Mouse (Mus musculus): ENCODE results near the gene Slc9a1. TPM values are rescaled to one million over a fixed set of nuclear protein-coding genes. Genes with fewer than 3 reads are reported as not detected.

Gene Slc9a1
- polyA plus RNA-seq, 1 experiment: not detected

DNA sequence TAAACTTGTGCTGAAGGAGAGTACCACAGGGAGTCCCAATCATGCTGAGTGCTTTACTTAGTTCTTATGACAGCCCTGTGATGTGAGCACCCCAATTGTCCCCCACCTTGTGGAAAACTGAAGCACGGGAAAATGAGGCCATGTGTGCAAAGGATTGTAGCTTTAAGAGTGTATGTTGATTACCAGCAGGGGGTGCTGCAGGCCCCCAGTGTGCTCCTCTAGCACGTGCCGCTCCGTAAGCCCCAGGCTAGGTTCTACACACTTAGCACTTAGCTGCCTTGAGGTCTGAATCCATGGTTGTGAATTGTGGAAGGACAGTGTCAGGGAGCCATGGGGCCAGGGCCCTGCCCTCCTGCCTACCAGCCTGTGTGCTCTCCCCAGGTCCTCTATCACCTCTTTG is 45.4 kb downstream of the Slc9a1 start:
- Histone ChIP-seq H3K4me1 (ENCODE audit: control insufficient read depth, insufficient read depth, low read length) (peaks cover 7% of the 10 kb centered on the region; the same call in 1 of the 2 replicates), H3K4me3 (ENCODE audit: insufficient read depth, low read depth, low read length) (no peak overlapping the region), H3K27ac (ENCODE audit: insufficient read depth, low read depth, low read length) (no peak overlapping the region)
- TF ChIP-seq CTCF (IDR thresholded peaks at IDR 0.05; ENCODE audit: insufficient read depth, low read depth, low read length) (no peak), POLR2A (IDR thresholded peaks at IDR 0.05; ENCODE audit: insufficient read depth, low read depth, low read length) (no peak)
- WGBS: 49% methylated on average over 4 of the region's 4 CpGs

DNA sequence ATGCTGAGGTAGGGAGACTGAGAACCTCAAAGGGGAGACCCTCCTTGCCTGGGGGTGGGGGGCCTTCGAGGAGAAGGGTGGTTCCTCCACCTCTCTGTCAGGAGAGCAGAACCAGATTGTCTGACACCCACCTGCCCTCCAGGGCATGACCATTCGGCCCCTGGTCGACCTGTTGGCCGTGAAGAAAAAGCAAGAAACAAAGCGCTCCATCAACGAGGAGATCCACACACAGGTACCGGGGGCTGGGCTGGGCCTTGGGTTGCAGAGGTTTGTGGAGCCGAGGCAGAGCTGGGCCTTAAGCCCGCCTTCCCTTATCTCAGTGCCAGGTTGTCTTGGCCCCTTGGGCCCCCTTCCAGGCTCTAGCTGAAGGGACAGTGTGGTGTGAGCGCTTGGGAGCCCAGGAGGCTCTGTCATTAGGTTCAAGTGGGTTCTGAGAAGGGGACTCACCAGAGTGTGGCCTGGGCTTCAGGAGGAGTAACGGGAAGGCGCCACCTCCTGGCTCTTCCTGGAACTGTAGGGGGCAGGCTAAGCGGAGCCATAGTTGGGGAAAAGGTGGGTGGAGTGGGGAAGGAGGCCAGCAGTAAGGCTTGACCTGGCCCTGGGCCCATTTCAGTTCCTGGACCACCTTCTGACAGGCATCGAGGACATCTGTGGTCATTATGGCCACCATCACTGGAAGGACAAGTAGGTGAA is 50.0 kb downstream of the Slc9a1 start:
- H3K27ac ChIP-seq (ENCODE audit: insufficient read depth, low read depth, low read length): no peak overlapping the region
- no peak overlapping the region for H3K4me3 ChIP-seq (ENCODE audit: insufficient read depth, low read depth, low read length)
- WGBS: 72% methylated on average over 14 of the region's 14 CpGs
- peaks cover under 1% of the 10 kb centered on the region; the same call in 1 of the 2 replicates for H3K4me1 ChIP-seq (ENCODE audit: control insufficient read depth, insufficient read depth, low read length)
- no peak for TF ChIP-seq POLR2A (IDR thresholded peaks at IDR 0.05; ENCODE audit: insufficient read depth, low read depth, low read length)
- TF ChIP-seq CTCF (IDR thresholded peaks at IDR 0.05; ENCODE audit: insufficient read depth, low read depth, low read length): peak; percentile 66; the same call in 1 of the 2 replicates

DNA sequence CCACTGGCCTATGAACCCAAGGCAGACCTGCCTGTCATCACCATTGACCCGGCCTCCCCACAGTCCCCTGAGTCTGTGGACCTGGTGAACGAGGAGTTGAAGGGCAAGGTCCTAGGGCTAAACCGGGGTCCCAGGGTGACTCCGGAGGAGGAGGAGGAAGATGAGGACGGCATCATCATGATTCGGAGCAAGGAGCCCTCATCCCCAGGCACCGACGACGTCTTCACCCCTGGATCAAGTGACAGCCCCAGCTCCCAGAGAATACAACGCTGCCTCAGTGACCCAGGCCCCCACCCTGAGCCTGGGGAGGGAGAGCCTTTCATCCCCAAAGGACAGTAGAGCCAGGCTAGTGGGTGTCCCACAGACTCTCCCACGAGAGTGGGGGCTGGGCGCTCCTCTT is 52.5 kb downstream of the Slc9a1 start:
- WGBS: 93% methylated on average over 12 of the region's 12 CpGs
- no peak overlapping the region for H3K4me3 ChIP-seq (ENCODE audit: insufficient read depth, low read depth, low read length)
- no peaks in the 10 kb centered on the region for H3K4me1 ChIP-seq (ENCODE audit: control insufficient read depth, insufficient read depth, low read length)
- H3K27ac ChIP-seq (ENCODE audit: insufficient read depth, low read depth, low read length): no peak overlapping the region
- TF ChIP-seq CTCF (IDR thresholded peaks at IDR 0.05; ENCODE audit: insufficient read depth, low read depth, low read length): no peak
- TF ChIP-seq POLR2A (IDR thresholded peaks at IDR 0.05; ENCODE audit: insufficient read depth, low read depth, low read length): no peak

DNA sequence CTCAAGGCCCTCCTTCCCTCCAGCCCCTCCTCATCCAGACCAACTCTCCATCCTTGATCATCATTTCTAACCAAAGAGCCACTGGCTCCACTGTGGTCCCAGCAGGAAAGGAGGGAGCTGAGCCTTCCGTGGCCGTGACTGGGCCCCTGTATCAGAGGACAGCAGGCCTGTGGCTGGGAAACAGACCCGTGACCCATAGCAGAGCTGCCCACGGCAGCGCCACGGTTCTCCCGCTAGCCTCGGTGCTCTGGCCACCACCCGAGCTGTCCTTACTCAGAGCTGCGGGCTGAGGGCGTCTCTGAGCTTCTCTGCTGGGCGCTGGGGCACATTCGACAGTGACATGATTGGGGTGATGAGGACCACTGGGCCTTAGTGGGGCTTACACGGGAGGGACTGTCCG is 53.1 kb downstream of the Slc9a1 start:
- Histone ChIP-seq H3K4me3 (ENCODE audit: insufficient read depth, low read depth, low read length) (no peak overlapping the region), H3K4me1 (ENCODE audit: control insufficient read depth, insufficient read depth, low read length) (no peaks in the 10 kb centered on the region), H3K27ac (ENCODE audit: insufficient read depth, low read depth, low read length) (no peak overlapping the region)
- 86% methylated on average over 15 of the region's 15 CpGs for WGBS
- TF ChIP-seq POLR2A (IDR thresholded peaks at IDR 0.05; ENCODE audit: insufficient read depth, low read depth, low read length): no peak
- TF ChIP-seq CTCF (IDR thresholded peaks at IDR 0.05; ENCODE audit: insufficient read depth, low read depth, low read length): no peak

DNA sequence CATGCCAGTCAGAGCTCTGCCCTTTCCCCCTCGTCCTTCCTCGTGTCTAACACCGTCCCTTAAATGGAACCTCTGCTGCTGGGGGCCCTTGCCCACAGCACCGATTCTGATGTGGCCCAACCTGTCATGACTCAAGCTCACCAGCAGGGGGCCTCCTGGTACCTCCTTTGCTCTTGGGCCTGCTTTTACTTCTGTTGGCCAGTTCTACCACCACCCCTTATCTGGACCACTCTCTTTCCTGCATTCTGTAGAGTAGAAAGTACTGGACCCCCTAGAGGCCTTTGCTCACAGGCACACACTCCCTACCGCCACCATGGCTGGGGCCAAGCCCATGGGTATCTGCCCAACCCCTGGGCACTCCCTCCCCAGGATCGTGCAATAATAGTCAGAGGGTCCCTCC is 53.6 kb downstream of the Slc9a1 start:
- TF ChIP-seq CTCF (IDR thresholded peaks at IDR 0.05; ENCODE audit: insufficient read depth, low read depth, low read length) (0 out of 2 replicates have a peak, but pooled peaks have one; percentile 39), POLR2A (IDR thresholded peaks at IDR 0.05; ENCODE audit: insufficient read depth, low read depth, low read length) (no peak)
- 49% methylated on average over 6 of the region's 6 CpGs for WGBS
- no peak overlapping the region for H3K27ac ChIP-seq (ENCODE audit: insufficient read depth, low read depth, low read length)

DNA sequence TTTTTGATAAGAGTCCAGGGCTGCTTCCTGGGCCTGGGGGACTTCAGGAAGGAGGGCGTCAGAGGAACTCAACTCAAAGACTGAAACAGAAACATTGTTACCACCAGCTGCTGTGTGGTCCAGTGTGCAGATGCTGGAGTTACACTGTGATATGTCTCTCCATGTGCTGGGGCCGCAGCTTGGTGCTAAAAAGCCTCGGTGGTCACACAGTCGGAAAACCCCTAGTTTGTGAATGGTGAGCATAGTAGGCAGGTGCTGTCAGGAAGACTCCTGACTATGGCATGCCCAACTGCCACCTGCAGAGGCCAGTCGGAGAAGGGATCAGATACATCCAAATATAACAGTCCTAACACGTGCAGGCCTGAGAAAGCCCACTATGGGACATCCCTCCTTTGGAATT is 54.2 kb downstream of the Slc9a1 start:
- Histone ChIP-seq H3K4me1 (ENCODE audit: control insufficient read depth, insufficient read depth, low read length) (no peaks in the 10 kb centered on the region), H3K4me3 (ENCODE audit: insufficient read depth, low read depth, low read length) (no peak overlapping the region), H3K27ac (ENCODE audit: insufficient read depth, low read depth, low read length) (no peak overlapping the region)
- TF ChIP-seq CTCF (IDR thresholded peaks at IDR 0.05; ENCODE audit: insufficient read depth, low read depth, low read length): no peak
- no peak for TF ChIP-seq POLR2A (IDR thresholded peaks at IDR 0.05; ENCODE audit: insufficient read depth, low read depth, low read length)
- 64% methylated on average over 6 of the region's 6 CpGs for WGBS

More for the DNA sequence above, 53.6 kb downstream of the Slc9a1 start:
- Histone ChIP-seq H3K4me1 (ENCODE audit: control insufficient read depth, insufficient read depth, low read length) (no peaks in the 10 kb centered on the region), H3K4me3 (ENCODE audit: insufficient read depth, low read depth, low read length) (no peak overlapping the region)

DNA sequence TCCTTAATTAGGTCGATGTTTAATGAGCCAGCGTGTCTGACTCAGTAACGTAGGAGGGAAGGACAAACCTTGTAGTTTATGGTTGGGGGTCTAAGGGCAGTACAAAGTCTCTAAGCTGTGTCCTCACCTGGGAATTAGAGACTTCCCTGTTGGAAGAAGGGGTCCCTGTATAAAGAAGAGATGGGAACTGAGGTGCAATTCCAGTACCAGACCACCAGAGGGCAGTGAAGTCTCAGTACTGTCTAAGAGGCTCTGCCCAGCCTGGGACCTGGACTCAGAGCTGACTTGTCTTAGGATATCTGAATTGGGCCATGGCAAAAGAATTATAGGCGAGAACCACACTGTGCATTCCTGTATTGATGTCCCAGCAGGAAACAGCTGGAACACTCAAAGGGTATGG is 54.6 kb downstream of the Slc9a1 start:
- Histone ChIP-seq H3K4me1 (ENCODE audit: control insufficient read depth, insufficient read depth, low read length) (no peaks in the 10 kb centered on the region), H3K27ac (ENCODE audit: insufficient read depth, low read depth, low read length) (no peak overlapping the region), H3K4me3 (ENCODE audit: insufficient read depth, low read depth, low read length) (no peak overlapping the region)
- WGBS: 22% methylated on average over 4 of the region's 4 CpGs
- no peak for TF ChIP-seq CTCF (IDR thresholded peaks at IDR 0.05; ENCODE audit: insufficient read depth, low read depth, low read length)
- TF ChIP-seq POLR2A (IDR thresholded peaks at IDR 0.05; ENCODE audit: insufficient read depth, low read depth, low read length): no peak

DNA sequence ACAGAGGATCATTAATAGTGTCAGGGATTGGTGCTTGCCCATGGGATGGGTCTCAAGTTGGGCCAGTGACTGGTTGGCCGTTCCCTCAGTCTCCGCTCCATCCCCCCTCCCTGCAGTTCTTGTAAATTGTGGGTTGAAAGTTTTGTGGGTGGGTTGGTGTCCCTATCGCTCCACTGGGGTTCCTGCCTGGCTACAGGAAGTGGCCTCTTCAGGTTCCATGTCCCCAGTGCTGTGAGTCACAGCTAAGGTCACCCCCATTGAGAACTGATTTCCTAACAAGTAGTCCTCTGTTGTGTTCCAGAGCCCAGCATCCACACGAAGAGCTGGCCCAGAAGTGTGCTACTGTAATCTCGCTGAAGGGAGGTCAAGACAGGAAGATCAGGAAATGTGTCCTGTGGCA is 56.6 kb downstream of the Slc9a1 start:
- TF ChIP-seq CTCF (IDR thresholded peaks at IDR 0.05; ENCODE audit: insufficient read depth, low read depth, low read length): no peak
- TF ChIP-seq POLR2A (IDR thresholded peaks at IDR 0.05; ENCODE audit: insufficient read depth, low read depth, low read length): no peak
- no peaks in the 10 kb centered on the region for H3K4me1 ChIP-seq (ENCODE audit: control insufficient read depth, insufficient read depth, low read length)
- H3K4me3 ChIP-seq (ENCODE audit: insufficient read depth, low read depth, low read length): no peak overlapping the region
- no peak overlapping the region for H3K27ac ChIP-seq (ENCODE audit: insufficient read depth, low read depth, low read length)
- WGBS: 79% methylated on average over 5 of the region's 5 CpGs

DNA sequence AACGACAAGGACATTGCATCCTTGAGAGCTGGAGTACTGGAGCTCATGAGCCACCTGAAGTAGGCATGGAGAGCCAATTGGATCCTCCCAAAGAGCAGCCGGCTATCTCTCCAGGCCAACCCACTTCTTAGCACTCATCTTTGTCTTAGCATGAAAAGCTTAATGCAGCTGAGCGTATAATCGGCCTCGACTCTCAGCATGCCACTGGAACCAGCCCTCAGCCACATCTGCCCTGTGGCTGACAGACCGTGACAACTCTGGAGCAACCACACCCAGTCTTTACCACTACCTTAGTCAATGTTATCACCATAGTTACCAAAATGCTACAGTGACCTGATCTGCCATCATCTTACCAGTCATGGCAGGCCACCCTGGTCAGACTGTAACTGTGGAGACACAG is 62.0 kb downstream of the Slc9a1 start:
- TF ChIP-seq POLR2A (IDR thresholded peaks at IDR 0.05; ENCODE audit: insufficient read depth, low read depth, low read length) (no peak), CTCF (IDR thresholded peaks at IDR 0.05; ENCODE audit: insufficient read depth, low read depth, low read length) (no peak)
- Histone ChIP-seq H3K27ac (ENCODE audit: insufficient read depth, low read depth, low read length) (no peak overlapping the region), H3K4me1 (ENCODE audit: control insufficient read depth, insufficient read depth, low read length) (peaks cover 7% of the 10 kb centered on the region), H3K4me3 (ENCODE audit: insufficient read depth, low read depth, low read length) (no peak overlapping the region)
- 79% methylated on average over 6 of the region's 6 CpGs for WGBS
